Mouse (Mus musculus) cortical plate, adult 2 months (tissue): ENCODE results near the gene Kdm4a.

Source experiments
- CTCF ChIP-seq: fragments of 200-500 bp; IDR thresholded peaks from 2 replicates; pipeline ENCODE4 v1.5.1; 2011; ENCODE audit warnings: mild to moderate bottlenecking, control low read depth, low read length; ENCODE audit not compliant: insufficient read depth; ENCODE audit errors: extremely low read depth
- POLR2A ChIP-seq: fragments of 200-500 bp; IDR thresholded peaks from 2 replicates; pipeline ENCODE4 v1.6.1; 2011; ENCODE audit warnings: mild to moderate bottlenecking, low read length, control low read depth; ENCODE audit not compliant: insufficient read depth; ENCODE audit errors: extremely low read depth

DNA sequence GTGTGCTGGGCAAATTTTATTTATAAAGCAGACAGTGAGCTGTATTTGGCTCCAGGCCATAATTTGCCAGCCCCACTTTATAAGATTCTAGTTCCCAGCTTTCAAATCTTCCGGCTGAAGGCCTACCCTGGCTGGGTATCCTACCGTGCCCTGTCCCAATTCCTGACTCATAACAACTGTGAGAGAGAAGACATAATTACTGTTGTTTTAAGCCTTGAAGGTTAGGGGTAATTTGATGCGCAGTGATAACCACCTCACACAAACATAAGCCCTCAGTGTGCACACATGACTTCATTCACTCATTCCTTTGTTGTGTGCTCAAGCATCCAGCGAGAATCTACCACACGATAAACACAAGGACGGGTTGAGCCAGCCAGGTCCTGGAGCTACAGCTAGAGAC lies 39.6 kb upstream of the Kdm4a start:
- no peak for TF ChIP-seq POLR2A
- no peak for TF ChIP-seq CTCF
